Comparison of ENCODE assay signal across 1 mouse cellular context in genomic region chr1:155158970-155159484, GRCm38 (mm10).
A peak's percentile ranks its signal among the peaks of the same experiment; 100 is the strongest.
TF ChIP-seq lines count a peak whose summit lies in the region.

No protein-coding gene starts in this region.

TF ChIP-seq in CH12.LX, 34 proteins besides CTCF, POLR2A, EP300 and RAD21 (continued from another document):
- peak; percentile 67; the same call in 1 of the 2 replicates for TF ChIP-seq ETS1 (conservative IDR thresholded peaks at IDR 0.05; ENCODE audit: low read depth, low read length)
- TF ChIP-seq HCFC1 (IDR thresholded peaks at IDR 0.05; ENCODE audit: low read depth, low read length), result peak; percentile 9; the same call in 1 of the 2 replicates
- peak; percentile 68 for TF ChIP-seq BHLHE40 (IDR thresholded peaks at IDR 0.05; ENCODE audit: low read depth, low read length)
- no peak for TF ChIP-seq ELF1 (IDR thresholded peaks at IDR 0.05; ENCODE audit: low read depth, low read length)
- TF ChIP-seq CHD1 (IDR thresholded peaks at IDR 0.05; ENCODE audit: low read depth, low read length), result no peak
- TF ChIP-seq SMC3 (IDR thresholded peaks at IDR 0.05; ENCODE audit: low read depth, low read length), result no peak
- peak; percentile 69 for TF ChIP-seq IRF4 (IDR thresholded peaks at IDR 0.05; ENCODE audit: low read depth, low read length)
- no peak for TF ChIP-seq PAX5 (IDR thresholded peaks at IDR 0.05; ENCODE audit: low read length)
- 0 out of 2 replicates have a peak, but pooled peaks have one; percentile 46 for TF ChIP-seq MAZ (IDR thresholded peaks at IDR 0.05; ENCODE audit: low read depth, low read length)
- no peak for TF ChIP-seq GABPA (IDR thresholded peaks at IDR 0.05; ENCODE audit: insufficient replicate concordance, low read depth, low read length)
- TF ChIP-seq ZC3H11A (IDR thresholded peaks at IDR 0.05; ENCODE audit: low read depth, low read length), result no peak
- 0 out of 2 replicates have a peak, but pooled peaks have one; percentile 69 for TF ChIP-seq RCOR1 (conservative IDR thresholded peaks at IDR 0.05; ENCODE audit: low read depth, low read length)
- no peak for TF ChIP-seq POLR2AphosphoS2 (IDR thresholded peaks at IDR 0.05; ENCODE audit: low read depth, low read length)
- peak; percentile 4; the same call in 1 of the 2 replicates for TF ChIP-seq JUN (IDR thresholded peaks at IDR 0.05; ENCODE audit: insufficient read depth, low read depth, low read length)
- peak; percentile 80 for TF ChIP-seq SIN3A (IDR thresholded peaks at IDR 0.05; ENCODE audit: low read length)
- TF ChIP-seq ZNF384 (IDR thresholded peaks at IDR 0.05; ENCODE audit: low read depth, low read length), result no peak
- TF ChIP-seq TBP (conservative IDR thresholded peaks at IDR 0.05; ENCODE audit: low read depth, low read length), result no peak
- no peak for TF ChIP-seq USF1 (IDR thresholded peaks at IDR 0.05; ENCODE audit: low read depth, low read length)
- no peak for TF ChIP-seq MAFK (IDR thresholded peaks at IDR 0.05; ENCODE audit: insufficient replicate concordance, low read length)
- 0 out of 2 replicates have a peak, but pooled peaks have one; percentile 34 for TF ChIP-seq CHD2 (IDR thresholded peaks at IDR 0.05; ENCODE audit: low read length)
- no peak; the same call in 1 of the 2 replicates for TF ChIP-seq MEF2A (IDR thresholded peaks at IDR 0.05; ENCODE audit: borderline replicate concordance, low read depth, low read length)
TF ChIP-seq in CH12.LX: peak in this region for 13.
